Mouse (Mus musculus): ENCODE data around the gene Rin2. TPM values are rescaled to one million over a fixed set of nuclear protein-coding genes. Genes with fewer than 3 reads are reported as not detected.

The Rin2 gene
- polyA plus RNA-seq, 1 experiment from 2014 or later, result 16.0 TPM

- Histone ChIP-seq H3K36me3 (no peaks in the 10 kb centered on the region), H3K9me3 (no peaks in the 10 kb centered on the region), H3K4me1 (replicated peaks) (peaks cover 8% of the 10 kb centered on the region; the same call in 1 of the 2 replicates), H3K27ac (no peak overlapping the region), H3K27me3 (ENCODE audit: insufficient read depth, poor library complexity, severe bottlenecking) (no peaks in the 10 kb centered on the region), H3K4me3 (no peak overlapping the region)
- no peak for DNase-seq (ENCODE audit: low spot score)
- 87% methylated on average over 10 of the region's 10 CpGs for WGBS
These were observed 16.5 kb downstream of the Rin2 start for GRCm38 (mm10) chr2:145691367-145692009.

GRCm38 (mm10) chr2:145697160-145697559, 22.1 kb downstream of the Rin2 start:
- Histone ChIP-seq H3K27me3 (ENCODE audit: insufficient read depth, poor library complexity, severe bottlenecking) (no peaks in the 10 kb centered on the region), H3K4me3 (no peak overlapping the region), H3K36me3 (no peaks in the 10 kb centered on the region), H3K4me1 (replicated peaks) (peaks cover 8% of the 10 kb centered on the region), H3K9me3 (no peaks in the 10 kb centered on the region), H3K27ac (no peak overlapping the region)
- 84% methylated on average over 6 of the region's 6 CpGs for WGBS
- DNase-seq (ENCODE audit: low spot score), result no peak

DNA sequence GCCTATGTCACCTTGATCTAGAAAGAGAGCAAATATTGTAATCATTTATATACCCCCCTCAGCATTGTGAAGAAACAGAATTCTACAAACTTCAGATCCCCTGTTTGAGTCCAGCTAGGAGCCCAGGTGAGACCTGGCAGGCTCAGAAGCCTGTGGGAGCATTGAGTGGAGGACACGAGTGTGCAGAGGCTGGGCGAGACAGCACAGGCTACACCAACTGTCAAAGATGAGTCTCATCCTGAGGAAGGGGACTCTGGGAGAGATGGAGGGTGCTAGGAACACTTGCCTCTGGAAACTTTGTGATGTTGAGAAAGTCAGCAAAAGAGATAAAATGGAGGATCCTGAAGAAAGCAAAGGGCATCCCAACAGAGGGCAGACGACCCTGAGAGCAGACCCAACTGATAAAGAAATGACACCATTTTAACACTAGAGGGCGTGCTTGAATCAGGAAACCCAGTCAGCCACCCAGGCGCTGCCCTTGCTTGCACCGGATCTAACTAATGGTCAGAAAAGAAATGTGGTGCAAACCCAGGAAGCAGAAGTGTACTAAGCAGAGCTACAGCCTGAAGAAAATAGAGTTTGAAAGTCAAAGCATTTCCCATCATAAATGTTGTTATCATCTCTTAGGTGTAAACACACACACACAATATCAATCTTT, 24.5 kb downstream of the Rin2 start:
- H3K4me3 ChIP-seq, result no peak overlapping the region
- no peaks in the 10 kb centered on the region for H3K9me3 ChIP-seq
- no peaks in the 10 kb centered on the region for H3K36me3 ChIP-seq
- peaks cover 5% of the 10 kb centered on the region for H3K4me1 ChIP-seq (replicated peaks)
- no peak overlapping the region for H3K27ac ChIP-seq
- no peaks in the 10 kb centered on the region for H3K27me3 ChIP-seq (ENCODE audit: insufficient read depth, poor library complexity, severe bottlenecking)
- WGBS, result 30% methylated on average over 6 of the region's 6 CpGs
- DNase-seq (ENCODE audit: low spot score), result peak; percentile 58

GRCm38 (mm10) chr2:145700237-145700985, 25.4 kb downstream of the Rin2 start:
- Histone ChIP-seq H3K4me3 (no peak overlapping the region), H3K27ac (no peak overlapping the region), H3K36me3 (no peaks in the 10 kb centered on the region), H3K4me1 (replicated peaks) (peaks cover 5% of the 10 kb centered on the region), H3K27me3 (ENCODE audit: insufficient read depth, poor library complexity, severe bottlenecking) (no peaks in the 10 kb centered on the region), H3K9me3 (no peaks in the 10 kb centered on the region)
- DNase-seq (ENCODE audit: low spot score), result no peak
- 74% methylated on average over 8 of the region's 8 CpGs for WGBS

- WGBS, result 86% methylated on average over 12 of the region's 12 CpGs
- peaks cover 5% of the 10 kb centered on the region for H3K4me1 ChIP-seq (replicated peaks)
- no peaks in the 10 kb centered on the region for H3K36me3 ChIP-seq
- no peaks in the 10 kb centered on the region for H3K27me3 ChIP-seq (ENCODE audit: insufficient read depth, poor library complexity, severe bottlenecking)
- no peak for DNase-seq (ENCODE audit: low spot score)
- no peak overlapping the region for H3K27ac ChIP-seq
- H3K9me3 ChIP-seq, result no peaks in the 10 kb centered on the region
- no peak overlapping the region for H3K4me3 ChIP-seq
These were observed 26.8 kb downstream of the Rin2 start for GRCm38 (mm10) chr2:145701605-145702335.

- Histone ChIP-seq H3K36me3 (no peaks in the 10 kb centered on the region), H3K27me3 (ENCODE audit: insufficient read depth, poor library complexity, severe bottlenecking) (no peaks in the 10 kb centered on the region), H3K4me1 (replicated peaks) (peaks cover 5% of the 10 kb centered on the region), H3K9me3 (no peaks in the 10 kb centered on the region), H3K27ac (no peak overlapping the region), H3K4me3 (no peak overlapping the region)
- no peak for DNase-seq (ENCODE audit: low spot score)
- 83% methylated on average over 7 of the region's 7 CpGs for WGBS
These were observed 29.7 kb downstream of the Rin2 start for GRCm38 (mm10) chr2:145704738-145705137.

GRCm38 (mm10) chr2:145709727-145710389, 34.8 kb downstream of the Rin2 start:
- Histone ChIP-seq H3K4me1 (replicated peaks) (peaks cover 10% of the 10 kb centered on the region), H3K27me3 (ENCODE audit: insufficient read depth, poor library complexity, severe bottlenecking) (no peaks in the 10 kb centered on the region), H3K4me3 (no peak overlapping the region), H3K9me3 (no peaks in the 10 kb centered on the region), H3K27ac (no peak overlapping the region), H3K36me3 (no peaks in the 10 kb centered on the region)
- no peak for DNase-seq (ENCODE audit: low spot score)
- WGBS, result 83% methylated on average over 11 of the region's 11 CpGs

DNA sequence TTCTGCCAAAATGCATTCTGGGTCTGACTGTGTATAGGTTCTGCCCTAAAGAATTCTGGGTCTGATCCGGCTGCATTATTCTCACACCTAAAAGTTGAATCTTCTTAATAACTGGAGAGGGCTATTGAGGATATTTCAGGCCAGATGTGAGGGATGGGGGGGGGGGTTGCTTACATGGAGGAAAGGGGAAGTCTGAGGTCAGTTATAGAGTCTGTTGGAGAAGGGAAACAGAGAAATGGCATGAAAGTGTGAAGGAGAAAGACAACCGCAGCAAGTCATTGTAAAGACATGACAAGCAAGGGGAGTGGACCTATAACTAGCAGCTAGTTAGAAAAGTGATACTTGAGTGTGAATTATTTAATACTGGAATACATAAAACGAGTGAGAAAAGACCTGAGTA, 36.5 kb downstream of the Rin2 start:
- H3K36me3 ChIP-seq, result no peaks in the 10 kb centered on the region
- 78% methylated on average over 3 of the region's 3 CpGs for WGBS
- no peak for DNase-seq (ENCODE audit: low spot score)

DNA sequence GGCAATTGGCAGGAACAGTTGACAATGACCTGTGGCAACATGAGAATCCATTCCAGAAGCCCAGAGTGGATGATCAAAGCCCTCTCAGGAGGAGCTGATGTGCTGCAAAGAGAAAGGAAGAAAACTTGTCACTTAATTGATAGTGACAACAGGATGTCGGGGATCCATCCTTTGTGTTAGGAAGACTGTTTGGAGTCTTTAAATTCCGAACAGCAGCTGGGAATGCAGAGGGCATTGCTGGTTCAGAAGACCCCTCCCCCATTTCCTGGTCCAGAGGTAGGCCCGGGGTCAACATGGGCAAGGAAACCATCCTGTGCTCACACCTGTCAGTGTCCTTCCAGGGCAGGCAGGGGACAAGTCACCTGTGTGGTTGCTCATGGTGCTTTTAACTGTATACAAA, 37.0 kb downstream of the Rin2 start:
- no peaks in the 10 kb centered on the region for H3K36me3 ChIP-seq
- no peaks in the 10 kb centered on the region for H3K9me3 ChIP-seq
- H3K4me3 ChIP-seq, result no peak overlapping the region
- 18% methylated on average over 3 of the region's 3 CpGs for WGBS
- H3K4me1 ChIP-seq (replicated peaks), result peaks cover 10% of the 10 kb centered on the region
- no peak overlapping the region for H3K27ac ChIP-seq
- DNase-seq (ENCODE audit: low spot score), result no peak
- no peaks in the 10 kb centered on the region for H3K27me3 ChIP-seq (ENCODE audit: insufficient read depth, poor library complexity, severe bottlenecking)

More for the DNA sequence above, 36.5 kb downstream of the Rin2 start:
- H3K4me3 ChIP-seq, result no peak overlapping the region
- no peaks in the 10 kb centered on the region for H3K27me3 ChIP-seq (ENCODE audit: insufficient read depth, poor library complexity, severe bottlenecking)
- no peaks in the 10 kb centered on the region for H3K9me3 ChIP-seq
- H3K27ac ChIP-seq, result no peak overlapping the region
- H3K4me1 ChIP-seq (replicated peaks), result peaks cover 10% of the 10 kb centered on the region

GRCm38 (mm10) chr2:145717539-145717938, 42.5 kb downstream of the Rin2 start:
- 91% methylated on average over 1 of the region's 1 CpGs for WGBS
- DNase-seq (ENCODE audit: low spot score), result no peak
- Histone ChIP-seq H3K27ac (no peak overlapping the region), H3K4me1 (replicated peaks) (peaks cover 2% of the 10 kb centered on the region; the same call in 1 of the 2 replicates), H3K36me3 (no peaks in the 10 kb centered on the region), H3K4me3 (no peak overlapping the region), H3K9me3 (no peaks in the 10 kb centered on the region), H3K27me3 (ENCODE audit: insufficient read depth, poor library complexity, severe bottlenecking) (no peaks in the 10 kb centered on the region)

DNA sequence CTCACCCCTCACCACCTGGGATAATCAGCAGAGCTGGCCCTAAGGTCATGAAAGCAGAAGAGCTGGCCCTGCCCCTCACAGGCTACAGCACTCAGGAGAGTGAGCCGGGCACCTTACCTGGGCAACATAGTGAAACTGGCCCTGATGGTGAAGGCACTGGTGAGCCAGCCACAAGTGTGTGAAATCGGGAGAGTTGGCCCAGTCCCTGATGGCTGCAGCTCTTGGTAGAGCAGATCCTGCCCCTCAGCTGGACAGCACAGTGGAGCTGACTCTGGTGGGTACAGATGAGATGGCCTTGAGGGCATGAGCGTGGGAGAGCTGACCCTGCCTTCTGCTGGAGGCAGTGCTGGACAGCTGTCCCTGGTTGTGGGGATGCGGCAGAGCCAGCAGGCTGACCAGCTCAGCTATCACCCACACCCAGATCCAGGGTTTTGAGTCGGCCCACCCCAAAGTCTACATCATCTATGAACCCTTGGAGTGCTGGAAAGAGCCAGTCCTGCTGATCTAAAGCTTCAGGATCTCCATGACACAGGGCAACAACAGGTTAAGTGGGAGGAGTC, 43.7 kb downstream of the Rin2 start:
- no peak for DNase-seq (ENCODE audit: low spot score)
- H3K4me3 ChIP-seq, result no peak overlapping the region
- H3K36me3 ChIP-seq, result no peaks in the 10 kb centered on the region
- H3K9me3 ChIP-seq, result no peaks in the 10 kb centered on the region
- 83% methylated on average over 5 of the region's 5 CpGs for WGBS
- no peaks in the 10 kb centered on the region for H3K4me1 ChIP-seq (replicated peaks)
- H3K27ac ChIP-seq, result no peak overlapping the region
- H3K27me3 ChIP-seq (ENCODE audit: insufficient read depth, poor library complexity, severe bottlenecking), result no peaks in the 10 kb centered on the region

GRCm38 (mm10) chr2:145720157-145720556, 45.1 kb downstream of the Rin2 start:
- H3K27me3 ChIP-seq (ENCODE audit: insufficient read depth, poor library complexity, severe bottlenecking), result no peaks in the 10 kb centered on the region
- H3K9me3 ChIP-seq, result no peaks in the 10 kb centered on the region
- H3K4me3 ChIP-seq, result no peak overlapping the region
- no peak overlapping the region for H3K27ac ChIP-seq
- no peak for DNase-seq (ENCODE audit: low spot score)
- H3K4me1 ChIP-seq (replicated peaks), result no peaks in the 10 kb centered on the region
- H3K36me3 ChIP-seq, result no peaks in the 10 kb centered on the region
- 81% methylated on average over 3 of the region's 3 CpGs for WGBS
